Comparison of ENCODE assay signal across 16 mouse cellular contexts in genomic region chr17:27532095-27532494, GRCm38 (mm10). TPM values are rescaled to one million over a fixed set of nuclear protein-coding genes. Genes with fewer than 3 reads are reported as not detected.
DNase-seq lines count a peak whose midpoint lies in the region; ATAC-seq and TF ChIP-seq lines count a peak whose summit lies in the region.
"Had no signal": no experiment of that assay in that cellular context is flagged by ENCODE, and none has a peak within 500 bp of the region (broad histone marks: within the 10 kb centered on the region; RNA-seq: fewer than 3 reads in every experiment).

No protein-coding gene starts in this region.

- H3K79me2 ChIP-seq in CH12.LX (replicated peaks; ENCODE audit: control insufficient read depth, extremely low read depth, insufficient read depth, poor library complexity, severe bottlenecking), result no peaks in the 10 kb centered on the region

- DNase-seq in adrenal gland, postnatal 25 days, result peak; percentile 30
- DNase-seq in adrenal gland, adult 18-20 months (ENCODE audit: low spot score in 2 of 2), result no peak
- no peak for DNase-seq in CH12.LX (ENCODE audit: extremely low read depth)
- peak; percentile 53 for DNase-seq in c-Kit-positive CD71-positive TER-119-positive erythroid progenitor cells, embryonic 14.5 days (ENCODE audit: low spot score)
- no peak for DNase-seq in urinary bladder, postnatal 10 days (ENCODE audit: low spot score)
- DNase-seq: B cell, adult 2 months; cerebellum, adult 11 months; cerebellum, postnatal 14 days; layer of hippocampus, postnatal 36 days; right cerebral cortex, adult 18-20 months had no signal

- no peak for TF ChIP-seq EP300 in CH12.LX (IDR thresholded peaks at IDR 0.05; ENCODE audit: low read length)

- in situ Hi-C loops in CH12.LX (cut with MboI; ENCODE audit: low pct_ligation_motif_present, low pct_unique_long_range_greater_than_20kb, low sequenced_read_pairs), result no loop called here

- H3K36me3 ChIP-seq in CH12.LX (replicated peaks in 1 of 2; ENCODE audit: control insufficient read depth in 1 of 2, insufficient read depth in 1 of 2, low read length in 1 of 2), result no peaks in the 10 kb centered on the region
- H3K36me3 ChIP-seq in liver, embryonic 16.5 days (ENCODE audit: control insufficient read depth, insufficient read depth), result no peaks in the 10 kb centered on the region
- no peaks in the 10 kb centered on the region for H3K36me3 ChIP-seq in forebrain, embryonic 12.5 days (replicated peaks)
- H3K36me3 ChIP-seq: G1E; liver, embryonic 15.5 days had no signal

- WGBS in liver, embryonic 16.5 days (ENCODE audit: insufficient replicate concordance), result 59% methylated on average over 8 of the region's 8 CpGs
- 91% methylated on average over 8 of the region's 8 CpGs for WGBS in forebrain, embryonic 12.5 days

- H3K27ac ChIP-seq in CH12.LX (ENCODE audit: insufficient read depth, low read depth), result no peak overlapping the region
- H3K27ac ChIP-seq in liver, embryonic 16.5 days (ENCODE audit: low read length), result no peak overlapping the region
- no peak overlapping the region for H3K27ac ChIP-seq in forebrain, embryonic 12.5 days
- H3K27ac ChIP-seq: liver, embryonic 15.5 days had no signal

- no peak overlapping the region for H3K9ac ChIP-seq in CH12.LX (ENCODE audit: insufficient read depth, low read depth)
- no peak overlapping the region for H3K9ac ChIP-seq in liver, embryonic 16.5 days (ENCODE audit: low read depth, low read length)
- H3K9ac ChIP-seq in forebrain, embryonic 12.5 days, result no peak overlapping the region
- H3K9ac ChIP-seq: liver, embryonic 15.5 days had no signal

- peaks cover 9% of the 10 kb centered on the region for H3K9me3 ChIP-seq in CH12.LX (replicated peaks; ENCODE audit: low read length)
- H3K9me3 ChIP-seq in liver, embryonic 16.5 days (replicated peaks; ENCODE audit: control insufficient read depth, low read length), result no peaks in the 10 kb centered on the region
- H3K9me3 ChIP-seq in forebrain, embryonic 12.5 days, result no peaks in the 10 kb centered on the region
- H3K9me3 ChIP-seq: liver, embryonic 15.5 days had no signal

- no peak for ATAC-seq in liver, embryonic 16.5 days (ENCODE audit: low read depth)
- no peak for ATAC-seq in forebrain, embryonic 12.5 days (ENCODE audit: low FRiP score)
- ATAC-seq: forebrain, embryonic 16.5 days; inflammation-experienced regulatory T-cells, adult 6 months had no signal

- H3K4me2 ChIP-seq in CH12.LX (ENCODE audit: insufficient read depth, low read depth, poor library complexity, severe bottlenecking), result no peak overlapping the region
- H3K4me2 ChIP-seq in liver, embryonic 16.5 days (ENCODE audit: low read depth, low read length), result peak overlapping the region; percentile 13; the same call in 1 of the 2 replicates
- H3K4me2 ChIP-seq in forebrain, embryonic 12.5 days, result no peak overlapping the region
- H3K4me2 ChIP-seq: liver, embryonic 15.5 days had no signal

- dilution Hi-C loops in CH12.LX (cut with MboI; ENCODE audit: extremely low pct_ligation_motif_present, extremely low pct_unique_long_range_greater_than_20kb, low sequenced_read_pairs), result no loop called here

- peaks cover 6% of the 10 kb centered on the region for H3K27me3 ChIP-seq in CH12.LX (replicated peaks)
- no peaks in the 10 kb centered on the region for H3K27me3 ChIP-seq in liver, embryonic 16.5 days (ENCODE audit: control insufficient read depth, insufficient read depth, low read depth, low read length)
- H3K27me3 ChIP-seq in forebrain, embryonic 12.5 days, result no peaks in the 10 kb centered on the region
- H3K27me3 ChIP-seq: liver, embryonic 15.5 days had no signal

- peaks cover 2 to 9% of the 10 kb centered on the region in 2 experiments; a peak in 3 of 4 replicates for H3K4me1 ChIP-seq in CH12.LX (ENCODE audit: control insufficient read depth in 1 of 2, insufficient read depth in 2 of 2)
- H3K4me1 ChIP-seq in liver, embryonic 16.5 days (ENCODE audit: control insufficient read depth, low read depth, low read length), result peaks cover 6% of the 10 kb centered on the region
- peaks cover 4% of the 10 kb centered on the region; the same call in 1 of the 2 replicates for H3K4me1 ChIP-seq in forebrain, embryonic 12.5 days

- TF ChIP-seq POLR2A in CH12.LX (IDR thresholded peaks at IDR 0.05; ENCODE audit: low read depth, low read length), result no peak

- no peak for TF ChIP-seq CTCF in CH12.LX (conservative IDR thresholded peaks at IDR 0.05 in 1 of 2, IDR thresholded peaks at IDR 0.05 in 1 of 2; ENCODE audit: low read depth in 2 of 2, low read length in 2 of 2)

- H3K4me3 ChIP-seq in CH12.LX (replicated peaks in 1 of 3; ENCODE audit: low read depth in 2 of 3, low read length in 2 of 3, poor library complexity in 1 of 3), result no peak overlapping the region
- no peak overlapping the region for H3K4me3 ChIP-seq in liver, embryonic 16.5 days (ENCODE audit: low read depth, low read length)
- no peak overlapping the region for H3K4me3 ChIP-seq in forebrain, embryonic 12.5 days (replicated peaks)
- H3K4me3 ChIP-seq: liver, embryonic 15.5 days had no signal

- no peak for TF ChIP-seq RAD21 in CH12.LX (IDR thresholded peaks at IDR 0.05; ENCODE audit: low read depth, low read length)

TF ChIP-seq in CH12.LX, 34 proteins besides CTCF, POLR2A, EP300 and RAD21:
- no peak for TF ChIP-seq ELF1 (IDR thresholded peaks at IDR 0.05; ENCODE audit: low read depth, low read length)
- TF ChIP-seq MAFK (IDR thresholded peaks at IDR 0.05; ENCODE audit: insufficient replicate concordance, low read length), result peak; percentile 79

RNA-seq across cellular contexts. Expression of gene Grm4, which starts 10.9 kb away (rescaled TPM):
- 3.1 and 4.8 TPM in 2 replicates for total RNA-seq in adrenal gland, postnatal 25 days (2021)
- 1 to 10 TPM in 1 of 2 experiments, under 1 TPM in 1; 0.80 to 1.4 TPM for total RNA-seq in adrenal gland, adult 18-20 months (2021)
- not detected in 2 replicates for total RNA-seq in CH12.LX (2012; rRNA removed)
- not detected in 2 replicates for total RNA-seq in CH12.LX (2014; rRNA removed)
- polyA plus RNA-seq in CH12.LX (2012; ENCODE audit: insufficient read length, low read depth), result not detected in 2 replicates
- polyA plus RNA-seq in liver, embryonic 16.5 days (2015; fragmentation: Nextera tagmentation; extraction: Ambion mirVana), result not detected in 2 replicates
- 2.4 TPM in 2 replicates for polyA plus RNA-seq in forebrain, embryonic 12.5 days (2016; fragmentation: Nextera tagmentation; extraction: Ambion mirVana)
- polyA plus RNA-seq: G1E had no signal

RNA-seq across cellular contexts. Expression of gene Hmga1, which starts 24.2 kb away (rescaled TPM):
- total RNA-seq in adrenal gland, postnatal 25 days (2021), result 14.3 and 15.5 TPM in 2 replicates
- total RNA-seq in adrenal gland, adult 18-20 months (2021), result 10 to 100 TPM; 16.8 to 29.5 TPM
- total RNA-seq in CH12.LX (2012; rRNA removed) (88.7 and 117 TPM in 2 replicates), CH12.LX (2014; rRNA removed) (42.8 and 43.8 TPM in 2 replicates)
- polyA plus RNA-seq in CH12.LX (2012; ENCODE audit: insufficient read length, low read depth), result 83.7 and 125 TPM in 2 replicates
- 98.3 and 104 TPM in 2 replicates for polyA plus RNA-seq in liver, embryonic 16.5 days (2015; fragmentation: Nextera tagmentation; extraction: Ambion mirVana)
- 214 and 228 TPM in 2 replicates for polyA plus RNA-seq in forebrain, embryonic 12.5 days (2016; fragmentation: Nextera tagmentation; extraction: Ambion mirVana)

RNA-seq across cellular contexts. Expression of gene AI413582, which starts 33.5 kb away (rescaled TPM):
- 12.7 and 27.6 TPM in 2 replicates for total RNA-seq in adrenal gland, postnatal 25 days (2021)
- 10 to 100 TPM; 20.1 to 21.7 TPM for total RNA-seq in adrenal gland, adult 18-20 months (2021)
- total RNA-seq in CH12.LX (2012; rRNA removed), result 23.2 and 30.2 TPM in 2 replicates
- total RNA-seq in CH12.LX (2014; rRNA removed), result 14.0 and 14.6 TPM in 2 replicates
- 34.5 and 43.6 TPM in 2 replicates for polyA plus RNA-seq in CH12.LX (2012; ENCODE audit: insufficient read length, low read depth)
- 10.5 and 10.7 TPM in 2 replicates for polyA plus RNA-seq in liver, embryonic 16.5 days (2015; fragmentation: Nextera tagmentation; extraction: Ambion mirVana)
- 14.0 and 16.6 TPM in 2 replicates for polyA plus RNA-seq in forebrain, embryonic 12.5 days (2016; fragmentation: Nextera tagmentation; extraction: Ambion mirVana)

Comparison
In these comparisons a context has a peak if more than half of its experiments do, and no peak if none do; other contexts are left out.
1. DNase-seq: peak in adrenal gland, postnatal 25 days (single experiment) and c-Kit-positive CD71-positive TER-119-positive erythroid progenitor cells, embryonic 14.5 days (single experiment); none in adrenal gland, adult 18-20 months (0 of 2), CH12.LX (single experiment) and urinary bladder, postnatal 10 days (single experiment).